Mouse (Mus musculus) lung, postnatal 0 days (tissue): Measurements from ENCODE around the gene Ankrd66.

Experiments
- CTCF ChIP-seq: IDR thresholded peaks from 2 replicates; pipeline ENCODE4 v1.5.1; 2016; ENCODE audit warnings: antibody characterized with exemption, mild to moderate bottlenecking
- EP300 ChIP-seq: IDR thresholded peaks from 2 replicates; pipeline ENCODE4 v1.6.1; 2016; ENCODE audit warnings: antibody characterized with exemption, mild to moderate bottlenecking, control low read depth

GRCm38 (mm10) chr17:43502592-43502991 lies 40.8 kb downstream of the Ankrd66 start, which contains the start of gene Mep1a:
- TF ChIP-seq CTCF (no peak), EP300 (no peak)
